Mouse (Mus musculus) gastrocnemius, postnatal 14 days (tissue): ENCODE data around the gene Cep41. TPM values are rescaled to one million over a fixed set of nuclear protein-coding genes. Genes with fewer than 3 reads are reported as not detected.

Experiments used
- DNase-seq: peaks from one replicate; pipeline ENCODE4 v3.0.0; 2021; ENCODE audit warnings: mixed read lengths
- intact Hi-C: fragments of 180-260 bp; cut with DNase I; formaldehyde crosslinking; loops from one replicate; pipeline ENCODE4 v1.15.1; 2025; ENCODE audit warnings: low total_unique reads
- microRNA-seq, 2 experiments: library from miRNA; unstranded; fragments of <30 nt; microRNA quantifications; one replicate each; pipeline ENCODE4 v1.2.0; 2021
- total RNA-seq, 2 experiments: library from RNA; stranded (reverse); gene quantifications; 2 replicates each; pipeline ENCODE4 v1.2.3; 2021

The Cep41 gene
- total RNA-seq, 2 experiments from 2014 or later = 1.3 to 2.1 TPM

DNA sequence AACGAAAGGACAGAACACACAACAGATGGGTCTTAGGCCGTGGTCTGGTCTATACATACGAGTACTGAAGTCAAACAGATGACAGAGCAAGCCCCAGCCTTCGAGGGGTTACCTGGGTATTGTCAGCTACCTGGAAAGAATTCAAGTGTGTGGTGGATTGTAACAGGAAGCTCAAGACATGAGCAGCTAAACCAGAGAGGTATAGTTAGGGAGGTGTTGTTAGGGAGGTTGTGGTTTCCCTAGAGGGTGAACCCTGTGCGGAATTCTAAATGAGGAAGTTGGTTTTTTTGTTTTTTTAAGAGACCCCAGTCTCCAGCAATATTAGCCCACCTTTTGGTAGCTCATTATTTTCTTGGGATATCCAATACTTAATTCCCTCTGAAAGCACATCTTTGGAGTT is 87.9 kb downstream of the Cep41 start:
- intact Hi-C loops = no loop called here
- no peak for DNase-seq

- intact Hi-C loops = no loop called here
- no peak for DNase-seq
These were observed 88.4 kb downstream of the Cep41 start for GRCm38 (mm10) chr6:30605111-30605510.

DNA sequence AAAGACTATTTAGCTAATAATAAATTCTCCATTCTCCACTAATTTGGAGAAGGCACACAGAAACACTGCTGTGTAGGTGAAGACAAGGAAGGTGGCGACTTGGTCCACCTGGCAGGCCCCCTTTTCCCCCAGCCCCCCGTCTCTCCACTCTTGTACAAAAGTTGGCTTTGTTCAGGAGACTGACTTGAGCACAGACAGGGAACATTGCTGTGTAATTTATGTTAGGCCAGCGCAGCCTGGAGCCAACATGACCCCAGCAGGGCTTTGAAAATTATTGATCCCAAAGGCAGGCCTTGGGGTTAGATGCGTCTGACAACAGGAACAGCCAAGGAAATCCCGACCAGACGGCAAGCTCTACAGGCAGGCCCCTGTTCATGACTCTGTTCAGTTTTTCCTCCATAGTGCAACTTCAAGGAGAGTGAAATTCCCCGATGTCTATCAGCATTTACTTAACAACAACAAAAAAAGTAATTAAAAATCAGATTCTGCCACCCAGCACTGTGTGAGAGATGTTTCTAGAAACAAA is 89.1 kb downstream of the Cep41 start:
- DNase-seq = no peak
- intact Hi-C loops = no loop called here

Small RNA genes within 50 kb of the gene (microRNA-seq; reads per million reads assigned to microRNA genes)
- 17,512 to 22,623 reads per million in 2 experiments for gene Mir335

Other genes with a start within 250 kb of the Cep41 start
- gene Tmem209, start 184.0 kb downstream of the Cep41 start, total RNA-seq = 1 to 10 TPM; 7.9 to 8.3 TPM
- gene Ssmem1, start 183.9 kb downstream of the Cep41 start, total RNA-seq = under 1 TPM; 0.14 to 0.29 TPM
- 1 to 10 TPM in 1 of 2 experiments, not detected in 1; 1.3 TPM for gene Cpa2, start 152.2 kb downstream of the Cep41 start, total RNA-seq
- gene Cpa4, start 125.4 kb downstream of the Cep41 start, total RNA-seq = under 1 TPM; 0.13 to 0.25 TPM
- under 1 TPM; 0.31 to 0.43 TPM for gene Cpa5, start 82.7 kb downstream of the Cep41 start, total RNA-seq
- gene Cpa1, start 54.5 kb downstream of the Cep41 start, total RNA-seq = not detected
- 100 to 1,000 TPM in 1 of 2 experiments, 10 to 100 TPM in 1; 64.5 to 101 TPM for gene Mest, start 29.8 kb upstream of the Cep41 start, total RNA-seq
- 10 to 100 TPM; 25.1 to 25.7 TPM for gene Copg2, start 203.0 kb upstream of the Cep41 start, total RNA-seq
- gene Tsga13, start 221.8 kb upstream of the Cep41 start, total RNA-seq = not detected